Mouse (Mus musculus) spleen, postnatal 4 days (tissue): ENCODE results near the gene Samd14.

Experiments used
- DNase-seq, 2 experiments: peaks; one replicate each; pipeline ENCODE4 v3.0.0; 2022; ENCODE audit warnings: low spot score in 2 of 2

Gene Samd14

GRCm38 (mm10) chr11:95036521-95036920 lies 26.8 kb downstream of the Samd14 start:
- no peak for DNase-seq

DNA sequence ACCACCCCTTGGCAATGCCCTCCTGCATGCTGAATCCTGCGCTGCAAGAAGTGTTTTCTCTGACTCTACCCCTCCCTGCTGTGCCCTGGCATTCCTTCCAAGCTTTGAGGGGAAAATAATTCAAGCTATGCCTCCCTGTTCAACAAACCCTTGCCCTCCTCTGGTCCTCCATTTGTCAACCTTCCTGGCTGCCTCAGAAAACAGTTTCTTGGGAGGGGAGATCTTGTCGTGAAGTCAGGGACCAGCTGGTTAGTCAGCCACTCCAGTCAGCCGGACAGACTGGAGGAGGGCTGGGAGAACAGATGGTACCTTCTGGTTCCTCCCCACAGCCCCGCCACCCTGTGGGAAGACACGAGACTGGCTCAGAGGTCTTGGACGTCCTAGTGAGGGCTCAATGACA lies 27.6 kb downstream of the Samd14 start:
- DNase-seq: no peak

DNA sequence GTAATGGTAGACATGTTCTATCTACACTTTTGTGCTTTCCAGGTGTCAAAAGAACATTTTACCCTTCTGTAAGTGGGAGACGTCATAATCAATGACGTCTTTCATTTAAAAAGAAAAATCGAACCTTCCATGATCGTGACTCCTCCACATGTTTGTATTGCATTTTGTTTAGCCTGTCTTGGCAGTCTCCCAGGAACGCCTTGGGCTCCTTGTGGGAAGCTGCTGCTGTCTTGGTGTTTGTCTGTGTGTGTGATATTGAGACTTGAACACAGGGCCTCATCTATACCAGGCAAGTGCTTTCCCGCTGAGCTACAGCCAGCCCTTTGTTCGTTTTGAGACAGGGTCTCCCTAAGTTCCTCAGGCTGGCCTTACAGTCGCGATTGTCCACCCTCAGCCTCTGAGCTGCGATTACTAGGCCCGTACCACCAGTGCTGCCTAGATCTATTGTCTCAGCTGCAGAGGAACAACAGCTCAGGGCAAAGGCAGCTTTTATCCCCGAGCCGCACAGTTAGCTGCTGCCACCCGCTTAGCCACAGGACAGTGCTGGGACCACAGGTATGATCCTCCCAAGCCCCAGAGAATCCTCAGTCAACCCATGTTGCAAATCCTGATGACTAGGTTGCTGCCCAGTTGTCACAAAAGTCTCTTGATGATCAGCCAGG lies 28.6 kb downstream of the Samd14 start:
- DNase-seq: no peak

DNA sequence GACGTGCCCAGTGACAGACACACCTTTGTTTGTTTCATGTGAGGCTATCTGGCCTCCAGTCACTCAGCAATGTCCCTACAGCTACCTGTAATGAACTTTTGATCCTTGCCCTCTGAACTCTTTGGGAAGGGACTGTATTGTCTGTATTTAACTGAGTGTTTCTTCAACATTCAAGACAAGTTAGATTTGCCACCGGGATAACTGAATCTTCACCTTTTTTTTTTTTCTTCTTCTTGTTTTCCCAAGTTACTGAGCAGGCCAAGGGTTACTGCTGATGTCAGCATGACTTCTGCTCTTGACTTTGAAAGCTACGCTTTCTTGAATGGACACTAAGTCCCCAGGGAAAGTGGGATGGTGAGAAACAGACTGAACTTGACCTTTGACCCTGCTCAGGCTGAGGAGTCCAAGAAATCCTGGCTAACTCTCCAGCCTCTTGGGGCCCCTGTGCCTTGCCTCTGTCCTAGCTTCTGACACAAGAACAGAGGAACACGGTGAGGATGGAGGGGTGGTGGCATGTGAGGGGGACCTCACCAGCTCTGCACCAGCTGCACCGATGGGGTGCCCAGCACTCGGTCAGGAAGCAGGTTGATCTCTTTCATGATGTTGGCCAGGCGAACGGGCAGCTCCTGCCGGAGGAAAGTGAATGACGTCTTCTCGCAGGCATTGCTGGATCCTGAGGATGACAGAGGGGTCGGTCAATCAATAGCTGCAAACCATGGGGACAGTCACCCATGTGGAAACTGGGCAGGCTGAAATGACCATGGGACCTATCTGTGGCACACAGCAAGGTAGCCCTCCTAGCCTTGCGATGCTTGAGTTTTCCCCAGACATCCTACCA lies 29.4 kb downstream of the Samd14 start:
- DNase-seq: no peak

DNA sequence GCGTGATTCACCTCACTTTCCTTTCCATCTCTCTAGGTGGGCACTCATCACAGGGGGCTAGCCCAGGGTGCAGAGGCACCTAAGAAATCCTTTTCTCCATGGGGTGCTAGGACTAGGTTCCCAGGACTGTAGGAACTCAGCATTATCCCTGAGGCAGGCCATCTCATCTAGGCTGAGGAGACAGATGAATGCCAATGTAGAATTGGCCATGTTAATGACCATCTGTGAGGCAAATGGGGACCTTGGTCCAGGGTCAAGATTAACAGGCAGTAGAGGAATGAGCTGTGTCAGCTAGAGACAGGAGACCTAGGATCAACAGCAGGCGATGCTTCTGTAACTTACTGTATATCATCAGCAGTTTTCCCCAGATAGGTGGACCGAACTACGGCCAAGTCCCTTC lies 30.1 kb downstream of the Samd14 start:
- DNase-seq: no peak

GRCm38 (mm10) chr11:95040491-95041138 lies 30.9 kb downstream of the Samd14 start:
- peak in 1 of 2 experiments; percentile 40 for DNase-seq

GRCm38 (mm10) chr11:95041139-95041609 lies 31.5 kb downstream of the Samd14 start, which contains the start of gene Pdk2:
Pdk2 (minus strand) TSS chr11:95041354.
- peak; percentile 93 to 95 for DNase-seq

DNA sequence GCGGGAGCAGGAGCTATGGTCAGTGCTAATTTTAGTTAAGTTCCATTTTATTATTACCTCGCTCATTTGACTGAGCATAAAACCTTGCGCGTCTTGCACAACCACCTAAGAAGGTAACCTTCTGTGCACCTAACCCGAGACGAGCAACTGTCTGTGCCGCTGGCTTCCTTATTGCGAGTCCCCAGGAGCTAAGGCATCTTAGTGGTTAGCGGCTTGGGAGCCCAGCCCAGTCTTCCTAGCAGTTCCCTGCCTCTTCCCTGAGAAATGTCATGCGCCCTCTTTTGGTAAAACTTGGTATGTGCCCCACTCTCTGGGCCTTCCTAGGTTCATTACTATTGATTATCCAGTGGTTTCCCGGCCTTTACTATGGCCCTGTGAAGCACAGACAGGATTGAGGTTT lies 32.4 kb downstream of the Samd14 start:
- peak; percentile 80 to 89 for DNase-seq

DNA sequence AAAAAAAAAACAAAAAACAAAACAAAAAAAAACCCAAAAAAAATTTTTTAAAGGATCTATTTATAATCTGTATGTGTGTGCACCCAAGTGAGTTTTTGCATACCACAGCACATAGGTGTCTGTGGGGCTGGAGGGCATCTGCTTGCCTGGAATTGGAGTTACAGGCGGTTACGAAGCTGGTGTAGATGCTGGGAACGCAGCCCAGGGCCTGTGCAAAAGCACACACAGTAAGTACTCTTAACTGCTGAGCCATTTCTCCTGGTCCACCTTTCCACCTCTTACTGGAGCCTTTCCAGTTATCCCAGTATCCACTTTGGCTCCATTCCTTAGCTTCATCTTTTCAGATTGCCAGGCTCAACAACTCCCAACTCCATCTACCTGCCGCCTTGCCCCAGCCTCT lies 33.4 kb downstream of the Samd14 start:
- no peak for DNase-seq

- DNase-seq: no peak
These were observed 33.9 kb downstream of the Samd14 start for GRCm38 (mm10) chr11:95043608-95044007.

- no peak for DNase-seq
These were observed 34.6 kb downstream of the Samd14 start for GRCm38 (mm10) chr11:95044185-95044870.

GRCm38 (mm10) chr11:95046980-95047680 lies 37.5 kb downstream of the Samd14 start:
- peak; percentile 47 to 77 for DNase-seq

DNA sequence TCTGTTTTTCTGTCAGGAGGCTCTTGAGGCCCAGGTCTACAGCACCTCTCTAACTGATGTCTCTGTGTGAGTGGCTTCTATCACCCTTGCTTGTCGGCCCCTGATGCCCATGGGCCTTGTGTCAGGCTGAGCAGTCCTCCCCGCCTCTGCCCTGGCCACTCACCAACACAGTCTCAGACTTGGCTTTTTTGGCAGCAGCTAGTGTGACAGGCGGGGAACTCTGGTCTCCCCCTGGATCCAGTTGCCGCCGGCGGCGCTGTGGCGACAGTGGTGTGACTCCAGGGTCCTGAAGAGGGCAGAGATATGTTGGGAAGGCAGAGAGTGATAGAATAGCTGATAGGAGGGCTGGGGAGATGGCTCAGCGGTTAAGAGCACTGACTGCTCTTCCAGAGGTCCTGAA lies 43.4 kb downstream of the Samd14 start:
- no peak for DNase-seq

- DNase-seq: no peak
These were observed 47.3 kb downstream of the Samd14 start for GRCm38 (mm10) chr11:95056768-95057501.

GRCm38 (mm10) chr11:95069226-95069957 lies 59.7 kb downstream of the Samd14 start:
- DNase-seq: no peak

DNA sequence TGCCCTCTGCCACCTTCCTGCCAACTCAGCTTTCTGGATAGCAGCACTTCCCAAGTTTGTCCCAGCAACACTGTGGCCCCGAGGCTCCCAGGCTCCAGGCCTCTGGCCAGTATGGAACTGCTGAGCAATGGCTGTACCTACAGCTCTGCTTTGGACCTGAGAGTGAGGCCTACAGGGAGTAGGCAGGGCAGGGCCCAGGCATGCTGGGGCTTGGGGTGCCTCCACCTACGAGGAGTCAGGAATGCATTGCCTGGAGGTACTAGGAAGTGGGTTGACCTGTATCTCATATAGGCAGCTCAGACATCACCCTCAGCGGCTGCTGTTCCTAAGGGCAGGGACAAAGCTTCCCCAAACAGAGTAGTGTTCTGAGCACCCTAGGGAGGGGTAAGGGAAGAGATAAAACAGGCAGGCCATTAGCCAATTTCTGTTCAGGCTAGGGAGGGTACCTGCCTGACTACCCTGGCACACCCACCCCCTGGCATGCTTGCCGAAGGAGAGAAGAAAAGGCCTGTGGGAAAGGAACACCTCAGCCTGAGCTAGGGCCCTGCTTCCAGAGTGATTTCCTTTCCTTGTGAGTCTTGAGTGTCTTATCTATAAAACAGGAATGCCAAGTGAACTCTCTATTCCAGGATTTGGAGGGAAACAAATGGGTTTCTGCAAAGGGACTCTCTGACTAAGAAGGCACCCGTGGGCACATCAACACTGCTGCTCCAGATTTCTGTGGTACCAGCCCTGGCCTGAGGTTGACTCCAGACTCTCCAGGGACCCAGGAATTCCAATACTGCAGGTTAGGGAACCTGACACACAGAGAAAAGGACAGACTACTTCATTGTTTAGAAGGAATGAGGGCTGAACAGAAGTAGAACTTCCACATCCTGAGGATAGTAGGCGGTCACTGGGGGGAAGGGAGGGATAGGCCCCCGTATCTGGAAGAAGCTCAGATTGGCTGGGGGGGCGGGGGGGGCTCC lies 60.7 kb downstream of the Samd14 start:
- DNase-seq: no peak

GRCm38 (mm10) chr11:95071266-95071665 lies 61.6 kb downstream of the Samd14 start:
- DNase-seq: no peak

- DNase-seq: no peak
These were observed 62.5 kb downstream of the Samd14 start for GRCm38 (mm10) chr11:95072136-95072535.

DNA sequence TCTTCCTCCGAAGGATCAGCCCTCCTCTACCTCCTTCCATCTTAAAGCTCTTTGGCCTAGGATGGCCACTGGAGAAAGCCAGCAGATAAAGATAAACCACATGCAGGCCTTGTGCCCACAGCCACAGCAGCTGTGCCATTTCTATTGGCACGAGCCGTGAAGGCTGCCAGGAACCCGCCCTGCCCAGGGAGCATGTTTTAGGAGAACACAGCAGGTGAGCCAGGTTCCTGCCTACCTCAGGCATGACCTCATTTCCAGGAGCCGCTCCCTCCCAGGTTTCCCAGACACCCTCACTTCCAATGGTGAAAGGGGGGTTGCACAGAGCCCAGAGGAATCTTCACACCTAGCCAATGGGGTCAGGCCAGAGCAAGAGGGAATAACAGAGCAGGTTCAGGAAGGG lies 63.1 kb downstream of the Samd14 start:
- no peak for DNase-seq
